8 mouse cellular contexts compared by ENCODE assay signal in genomic region chr3:96198181-96198580, GRCm38 (mm10). TPM values are rescaled to one million over a fixed set of nuclear protein-coding genes. Genes with fewer than 3 reads are reported as not detected.
A peak's percentile ranks its signal among the peaks of the same experiment; 100 is the strongest.
DNase-seq lines count a peak whose midpoint lies in the region; ATAC-seq and TF ChIP-seq lines count a peak whose summit lies in the region.

No protein-coding gene starts in this region.

- H3K4me3 ChIP-seq in lung, embryonic 14.5 days (ENCODE audit: low read depth, low read length): peak overlapping the region; percentile 67
- peak overlapping the region; percentile 74 for H3K4me3 ChIP-seq in hindbrain, embryonic 16.5 days (ENCODE audit: low read length)
- H3K4me3 ChIP-seq in macrophage (ENCODE audit: inconsistent target): peak overlapping the region; percentile 74; the same call in 1 of the 2 replicates

- peak; percentile 9; the same call in 1 of the 2 replicates for ATAC-seq in lung, embryonic 14.5 days (ENCODE audit: insufficient read depth)
- ATAC-seq in hindbrain, embryonic 16.5 days: peak; percentile 34

- H3K79me2 ChIP-seq in macrophage (ENCODE audit: inconsistent target): no peaks in the 10 kb centered on the region

- H3K4me1 ChIP-seq in lung, embryonic 14.5 days (ENCODE audit: insufficient read depth): peaks cover 10% of the 10 kb centered on the region; the same call in 1 of the 2 replicates
- peaks cover 11% of the 10 kb centered on the region for H3K4me1 ChIP-seq in hindbrain, embryonic 16.5 days (ENCODE audit: control insufficient read depth, insufficient read depth, low read depth, low read length)

- H3K27me3 ChIP-seq in lung, embryonic 14.5 days (ENCODE audit: insufficient read depth, low read length): no peaks in the 10 kb centered on the region
- H3K27me3 ChIP-seq in hindbrain, embryonic 16.5 days (replicated peaks; ENCODE audit: control insufficient read depth, insufficient read depth, low read length): no peaks in the 10 kb centered on the region

- 0 out of 2 replicates have a peak overlapping the region, but pooled peaks have one; percentile 33 for H3K27ac ChIP-seq in lung, embryonic 14.5 days (ENCODE audit: low read depth)
- peak overlapping the region; percentile 19; the same call in 1 of the 2 replicates for H3K27ac ChIP-seq in hindbrain, embryonic 16.5 days (ENCODE audit: low read depth, low read length)
- no peak overlapping the region for H3K27ac ChIP-seq in macrophage

- H3K36me3 ChIP-seq in lung, embryonic 14.5 days (ENCODE audit: insufficient read depth): 0 out of 2 replicates have a peak, but pooled peaks cover 4% of the 10 kb centered on the region
- H3K36me3 ChIP-seq in hindbrain, embryonic 16.5 days (ENCODE audit: control insufficient read depth, insufficient read depth, low read length): peaks cover 15% of the 10 kb centered on the region
- no peaks in the 10 kb centered on the region for H3K36me3 ChIP-seq in macrophage (ENCODE audit: inconsistent target)

- DNase-seq in lung, embryonic 14.5 days: no peak
- no peak for DNase-seq in lung, postnatal 10 days
- DNase-seq in c-Kit-positive CD71-positive TER-119-positive erythroid progenitor cells, embryonic 14.5 days (ENCODE audit: low spot score): peak; percentile 49
- DNase-seq in thymus, postnatal 10 days (ENCODE audit: low spot score in 2 of 2): peak; percentile 41 to 50
- DNase-seq in frontal cortex, postnatal 36 days (ENCODE audit: low spot score in 2 of 2): no peak
- DNase-seq in layer of hippocampus, adult 18-20 months (ENCODE audit: low spot score in 2 of 2): no peak

- no peak for TF ChIP-seq CTCF in lung, embryonic 14.5 days (IDR thresholded peaks at IDR 0.05; ENCODE audit: low read depth)

- H3K9me3 ChIP-seq in lung, embryonic 14.5 days (ENCODE audit: low read depth, low read length): no peaks in the 10 kb centered on the region
- no peaks in the 10 kb centered on the region for H3K9me3 ChIP-seq in hindbrain, embryonic 16.5 days (ENCODE audit: control insufficient read depth, low read length)

- 3% methylated on average over 6 of the region's 6 CpGs for WGBS in lung, embryonic 14.5 days
- 3% methylated on average over 6 of the region's 6 CpGs for WGBS in hindbrain, embryonic 16.5 days
- 12% methylated on average over 3 of the region's 6 CpGs for WGBS in macrophage (ENCODE audit: missing documents)

- H3K9ac ChIP-seq in lung, embryonic 14.5 days: peak overlapping the region; percentile 27
- peak overlapping the region; percentile 51 for H3K9ac ChIP-seq in hindbrain, embryonic 16.5 days (ENCODE audit: low read depth, low read length)

- peak overlapping the region; percentile 98 for H3K4me2 ChIP-seq in lung, embryonic 14.5 days
- H3K4me2 ChIP-seq in hindbrain, embryonic 16.5 days (ENCODE audit: low read length): peak overlapping the region; percentile 95

RNA-seq across cellular contexts. Expression of gene Sv2a, which starts 17.2 kb away (rescaled TPM):
- polyA plus RNA-seq in lung, embryonic 14.5 days (2014; fragmentation: Nextera tagmentation; extraction: Ambion mirVana): 3.6 and 5.8 TPM in 2 replicates
- polyA plus RNA-seq in hindbrain, embryonic 16.5 days (2015; fragmentation: Nextera tagmentation; extraction: Ambion mirVana): 135 TPM in 2 replicates
- total RNA-seq in macrophage (2018; cell fraction: chromatin; rRNA removed): 1 to 10 TPM in 6 of 26 experiments, under 1 TPM in 13, not detected in 7; 0.15 to 4.0 (median 0.76) TPM
- total RNA-seq in macrophage (2018; cell fraction: cytosol; rRNA removed): 1 to 10 TPM in 1 of 26 experiments, under 1 TPM in 24, not detected in 1; 0.03 to 1.6 (median 0.23) TPM
- 1 to 10 TPM in 11 of 26 experiments, under 1 TPM in 14, not detected in 1; 0.12 to 5.0 (median 0.76) TPM for total RNA-seq in macrophage (2018; cell fraction: nucleus; rRNA removed)
- polyA plus RNA-seq in macrophage (2018): 0.12 to 1.4 TPM (median 0.29 TPM) in 3 replicates
- 100 to 1,000 TPM; 359 to 373 TPM for total RNA-seq in layer of hippocampus, adult 18-20 months (2021)

RNA-seq across cellular contexts. Expression of gene Bola1, which starts 21.3 kb away (rescaled TPM):
- polyA plus RNA-seq in lung, embryonic 14.5 days (2014; fragmentation: Nextera tagmentation; extraction: Ambion mirVana): 57.6 and 68.0 TPM in 2 replicates
- 52.7 and 57.2 TPM in 2 replicates for polyA plus RNA-seq in hindbrain, embryonic 16.5 days (2015; fragmentation: Nextera tagmentation; extraction: Ambion mirVana)
- 1 to 10 TPM in 9 of 26 experiments, not detected in 17; 1.0 to 4.6 (median 3.0) TPM for total RNA-seq in macrophage (2018; cell fraction: chromatin; rRNA removed)
- total RNA-seq in macrophage (2018; cell fraction: cytosol; rRNA removed): 10 to 100 TPM in 21 of 26 experiments, 1 to 10 TPM in 5; 7.3 to 20.6 (median 13.0) TPM
- 1 to 10 TPM in 21 of 26 experiments, under 1 TPM in 1, not detected in 4; 0.85 to 9.4 (median 2.4) TPM for total RNA-seq in macrophage (2018; cell fraction: nucleus; rRNA removed)
- 5.3 to 18.4 TPM (median 17.6 TPM) in 3 replicates for polyA plus RNA-seq in macrophage (2018)
- 10 to 100 TPM; 18.2 to 19.4 TPM for total RNA-seq in layer of hippocampus, adult 18-20 months (2021)

RNA-seq across cellular contexts. Expression of gene Hist2h2ab, which starts 21.5 kb away (rescaled TPM):
- not detected in 2 replicates for polyA plus RNA-seq in lung, embryonic 14.5 days (2014; fragmentation: Nextera tagmentation; extraction: Ambion mirVana)
- not detected in 2 replicates for polyA plus RNA-seq in hindbrain, embryonic 16.5 days (2015; fragmentation: Nextera tagmentation; extraction: Ambion mirVana)
- total RNA-seq in macrophage (2018; cell fraction: chromatin; rRNA removed): 1 to 10 TPM in 10 of 26 experiments, not detected in 16; 3.3 to 9.5 (median 4.8) TPM
- total RNA-seq in macrophage (2018; cell fraction: cytosol; rRNA removed): 1 to 10 TPM in 22 of 26 experiments, under 1 TPM in 3, not detected in 1; 0.75 to 6.4 (median 2.1) TPM
- total RNA-seq in macrophage (2018; cell fraction: nucleus; rRNA removed): 1 to 10 TPM in 16 of 26 experiments, not detected in 10; 2.0 to 9.6 (median 4.5) TPM
- polyA plus RNA-seq in macrophage (2018): not detected in 3 replicates
- 10 to 100 TPM; 10.4 to 10.6 TPM for total RNA-seq in layer of hippocampus, adult 18-20 months (2021)

RNA-seq across cellular contexts. Expression of gene Hist2h2ac, which starts 22.5 kb away (rescaled TPM):
- polyA plus RNA-seq in lung, embryonic 14.5 days (2014; fragmentation: Nextera tagmentation; extraction: Ambion mirVana): 10.8 and 11.9 TPM in 2 replicates
- polyA plus RNA-seq in hindbrain, embryonic 16.5 days (2015; fragmentation: Nextera tagmentation; extraction: Ambion mirVana): 1.3 TPM in 1 of 2 replicates, not detected in the other
- 100 to 1,000 TPM in 3 of 26 experiments, 10 to 100 TPM in 22, 1 to 10 TPM in 1; 8.5 to 162 (median 33.3) TPM for total RNA-seq in macrophage (2018; cell fraction: chromatin; rRNA removed)
- total RNA-seq in macrophage (2018; cell fraction: cytosol; rRNA removed): 100 to 1,000 TPM in 1 of 26 experiments, 10 to 100 TPM in 24, 1 to 10 TPM in 1; 8.8 to 103 (median 28.1) TPM
- total RNA-seq in macrophage (2018; cell fraction: nucleus; rRNA removed): 100 to 1,000 TPM in 4 of 26 experiments, 10 to 100 TPM in 20, 1 to 10 TPM in 2; 7.5 to 119 (median 24.2) TPM
- polyA plus RNA-seq in macrophage (2018): not detected in 3 replicates
- total RNA-seq in layer of hippocampus, adult 18-20 months (2021): 10 to 100 TPM; 24.5 to 27.2 TPM

RNA-seq across cellular contexts. Expression of gene Hist2h2be, which starts 22.7 kb away (rescaled TPM):
- 5.9 and 6.4 TPM in 2 replicates for polyA plus RNA-seq in lung, embryonic 14.5 days (2014; fragmentation: Nextera tagmentation; extraction: Ambion mirVana)
- polyA plus RNA-seq in hindbrain, embryonic 16.5 days (2015; fragmentation: Nextera tagmentation; extraction: Ambion mirVana): 4.9 and 5.5 TPM in 2 replicates
- 10 to 100 TPM in 6 of 26 experiments, 1 to 10 TPM in 14, under 1 TPM in 5, not detected in 1; 0.31 to 20.2 (median 2.9) TPM for total RNA-seq in macrophage (2018; cell fraction: chromatin; rRNA removed)
- 10 to 100 TPM in 2 of 26 experiments, 1 to 10 TPM in 24; 4.6 to 10.5 (median 6.7) TPM for total RNA-seq in macrophage (2018; cell fraction: cytosol; rRNA removed)
- 10 to 100 TPM in 9 of 26 experiments, 1 to 10 TPM in 16, under 1 TPM in 1; 0.82 to 40.9 (median 7.9) TPM for total RNA-seq in macrophage (2018; cell fraction: nucleus; rRNA removed)
- 5.7 to 13.3 TPM (median 6.8 TPM) in 3 replicates for polyA plus RNA-seq in macrophage (2018)
- total RNA-seq in layer of hippocampus, adult 18-20 months (2021): 1 to 10 TPM; 8.3 to 9.0 TPM

Comparison
In these comparisons a context has a peak if more than half of its experiments do, and no peak if none do; other contexts are left out.
1. DNase-seq: peak in c-Kit-positive CD71-positive TER-119-positive erythroid progenitor cells, embryonic 14.5 days (single experiment) and thymus, postnatal 10 days (2 of 2); none in lung, embryonic 14.5 days (single experiment), lung, postnatal 10 days (single experiment), frontal cortex, postnatal 36 days (0 of 2) and layer of hippocampus, adult 18-20 months (0 of 2).
2. RNA of gene Sv2a, which starts 17.2 kb away (polyA plus RNA-seq): 135 TPM in hindbrain, embryonic 16.5 days; 3.6 to 5.8 TPM in lung, embryonic 14.5 days and 0.12 to 1.4 TPM in macrophage; every median in the first group is over 10 times any median in the second.
3. Peak in every context shown above with its lines, with median percentiles within 50 percentile points of each other: H3K4me3 ChIP-seq.